Mouse (Mus musculus): ENCODE measurements at regions not wholly inside any gene's neighbourhood (a gene's known extent, or its start where the extent isn't known, plus 50 kb on each side); places are given as distances from the start of the nearest gene placed in this dataset.
A peak's percentile ranks its signal among the peaks of the same experiment; 100 is the strongest.

DNA sequence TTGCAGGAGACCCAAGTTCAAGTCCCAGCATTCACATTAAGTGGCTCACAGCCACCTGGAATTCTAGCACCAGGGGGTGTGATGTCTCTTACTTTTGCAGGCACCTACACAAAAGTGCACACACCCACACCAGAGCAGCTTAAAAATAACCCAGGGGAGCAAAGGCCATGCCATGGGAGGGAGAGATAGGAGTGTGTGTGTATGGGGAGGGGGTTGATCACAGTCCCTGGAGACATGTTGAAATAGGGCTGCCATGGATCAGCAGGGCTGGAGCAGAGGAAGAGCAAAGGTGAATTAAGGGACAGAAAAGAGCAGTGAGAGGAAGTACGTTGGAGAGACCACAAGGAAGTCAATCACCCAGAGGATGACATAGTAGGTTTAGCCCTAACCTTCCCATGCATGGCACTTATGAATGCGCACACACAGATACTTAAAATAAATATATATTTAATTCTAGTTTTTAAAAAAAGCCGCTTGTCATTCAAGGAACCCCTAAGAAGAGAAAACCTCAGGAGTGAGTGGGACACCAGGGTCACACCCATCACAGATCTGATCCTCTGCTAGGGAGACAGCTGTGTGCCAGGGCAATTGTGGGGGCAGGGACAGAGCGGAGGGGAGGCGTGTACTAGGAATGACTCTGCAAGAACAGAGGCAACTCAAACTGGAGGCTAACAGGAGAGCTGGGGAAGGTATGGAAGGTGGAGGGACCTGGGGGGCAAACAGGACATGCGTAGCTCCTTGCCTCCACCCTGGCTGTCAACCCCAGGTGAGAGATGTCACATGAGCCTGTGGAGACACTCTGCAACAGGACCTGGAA lies 189.5 kb upstream of the Rybp start:
- no peak for DNase-seq (ENCODE audit: low read depth, low spot score)

DNA sequence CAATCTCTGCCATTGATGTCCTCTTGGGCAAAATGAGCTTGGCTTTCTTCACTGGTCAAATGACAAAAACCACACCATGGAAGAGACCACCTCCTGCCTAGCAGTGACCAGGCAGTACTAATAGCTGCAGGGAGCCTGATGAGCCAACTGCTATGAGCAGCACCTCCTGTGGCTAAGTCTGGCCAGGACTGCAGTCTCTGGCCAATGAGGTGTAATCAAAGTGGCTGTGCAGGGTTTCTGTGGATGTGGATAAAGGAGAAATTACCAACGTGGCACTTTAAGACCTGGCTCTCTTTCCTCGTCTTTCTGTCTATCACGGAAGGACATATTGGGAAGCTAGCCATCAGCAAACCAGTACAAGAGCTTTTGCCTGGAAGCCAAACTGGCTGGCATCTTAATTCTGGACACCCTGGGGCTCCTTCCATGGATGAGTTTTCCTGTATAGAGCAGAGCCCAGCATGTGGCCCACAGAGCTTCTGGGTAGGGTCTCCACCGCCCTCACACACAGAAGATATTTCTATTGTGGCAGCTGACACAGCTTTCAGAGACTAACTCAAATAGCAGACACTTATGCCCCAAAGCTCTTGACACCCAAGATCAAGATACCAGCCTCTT lies 188.2 kb upstream of the Rybp start:
- no peak for DNase-seq (ENCODE audit: low read depth, low spot score)

DNA sequence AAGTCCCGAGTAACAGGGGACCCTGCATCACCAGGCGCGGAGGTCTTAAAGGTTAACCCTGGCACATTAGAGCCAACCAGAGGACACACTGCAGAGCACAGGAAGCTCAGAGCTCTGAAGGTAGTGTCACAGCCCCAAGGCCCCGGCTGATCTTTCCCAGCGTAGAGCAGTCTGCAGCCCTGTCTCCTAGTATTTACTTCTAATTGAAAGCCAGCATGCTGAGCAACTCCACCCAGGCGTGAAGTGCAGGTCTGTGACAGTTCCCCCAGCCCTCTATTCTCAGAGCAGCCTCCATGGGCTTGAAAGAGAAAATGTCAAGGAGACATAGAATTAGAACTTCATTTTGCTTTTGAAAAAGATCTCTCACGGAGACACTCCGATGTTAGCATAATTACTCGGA lies 187.0 kb upstream of the Rybp start:
- no peak for DNase-seq (ENCODE audit: low read depth, low spot score)

DNA sequence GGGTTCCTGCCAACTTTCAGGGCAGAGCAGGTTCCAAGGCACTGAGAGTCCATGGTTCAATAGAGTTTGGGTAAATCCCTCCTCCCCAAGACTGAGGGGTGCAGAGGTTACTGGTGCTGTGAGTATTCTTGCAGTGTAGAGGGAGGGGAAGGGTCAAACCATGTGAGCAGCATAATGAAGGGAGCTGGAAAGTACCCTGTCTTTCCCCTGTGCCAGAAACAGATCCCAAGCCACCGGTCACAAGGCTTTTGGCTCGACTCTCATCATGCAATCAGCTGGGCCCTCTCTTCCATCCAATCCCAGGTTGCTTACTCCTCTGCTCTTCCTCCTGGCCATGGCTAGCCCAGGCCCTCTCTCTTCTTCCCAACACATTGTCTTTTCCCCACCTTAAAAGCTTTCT lies 182.8 kb upstream of the Rybp start:
- no peak for DNase-seq (ENCODE audit: low read depth, low spot score)

DNA sequence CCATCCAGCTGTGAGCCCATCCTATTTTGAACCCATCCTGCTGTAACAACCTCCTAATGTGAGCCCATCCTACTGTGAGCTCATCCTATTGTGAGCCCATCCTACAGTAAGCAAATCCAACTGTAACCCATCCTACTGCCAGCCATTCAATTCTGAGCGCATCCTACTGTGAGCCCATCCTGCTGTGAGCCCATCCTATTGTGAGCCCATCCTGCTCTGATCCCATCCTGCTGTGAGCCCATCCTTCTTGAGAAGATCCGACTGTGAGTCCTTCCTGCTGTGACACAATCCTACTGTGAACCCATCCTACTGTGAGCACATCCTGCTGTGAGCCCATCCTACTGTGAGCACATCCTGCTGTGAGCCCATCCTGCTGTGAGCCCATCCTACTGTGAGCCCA lies 175.5 kb upstream of the Rybp start:
- no peak for DNase-seq (ENCODE audit: low read depth, low spot score)

DNA sequence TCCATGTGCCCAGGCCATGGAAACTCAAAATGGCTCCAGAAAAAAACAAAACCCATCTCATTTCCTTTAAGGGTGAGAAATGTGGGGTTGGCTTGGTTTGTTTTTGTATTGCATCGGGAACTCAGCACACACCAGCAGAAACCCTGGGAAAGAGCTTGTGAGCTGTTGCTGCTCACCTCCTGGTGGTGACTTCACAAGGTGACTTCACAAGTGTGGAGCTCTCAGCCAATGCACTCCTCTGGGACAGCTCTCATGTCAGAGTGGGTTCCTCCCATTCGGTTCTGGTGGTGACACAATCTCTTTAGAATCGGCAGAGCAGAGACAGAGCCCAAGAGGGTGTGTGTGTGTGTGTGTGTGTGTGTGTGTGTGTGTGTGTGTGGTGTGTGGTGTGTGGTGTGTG lies 166.1 kb upstream of the Rybp start:
- DNase-seq (ENCODE audit: low read depth, low spot score), result no peak

DNA sequence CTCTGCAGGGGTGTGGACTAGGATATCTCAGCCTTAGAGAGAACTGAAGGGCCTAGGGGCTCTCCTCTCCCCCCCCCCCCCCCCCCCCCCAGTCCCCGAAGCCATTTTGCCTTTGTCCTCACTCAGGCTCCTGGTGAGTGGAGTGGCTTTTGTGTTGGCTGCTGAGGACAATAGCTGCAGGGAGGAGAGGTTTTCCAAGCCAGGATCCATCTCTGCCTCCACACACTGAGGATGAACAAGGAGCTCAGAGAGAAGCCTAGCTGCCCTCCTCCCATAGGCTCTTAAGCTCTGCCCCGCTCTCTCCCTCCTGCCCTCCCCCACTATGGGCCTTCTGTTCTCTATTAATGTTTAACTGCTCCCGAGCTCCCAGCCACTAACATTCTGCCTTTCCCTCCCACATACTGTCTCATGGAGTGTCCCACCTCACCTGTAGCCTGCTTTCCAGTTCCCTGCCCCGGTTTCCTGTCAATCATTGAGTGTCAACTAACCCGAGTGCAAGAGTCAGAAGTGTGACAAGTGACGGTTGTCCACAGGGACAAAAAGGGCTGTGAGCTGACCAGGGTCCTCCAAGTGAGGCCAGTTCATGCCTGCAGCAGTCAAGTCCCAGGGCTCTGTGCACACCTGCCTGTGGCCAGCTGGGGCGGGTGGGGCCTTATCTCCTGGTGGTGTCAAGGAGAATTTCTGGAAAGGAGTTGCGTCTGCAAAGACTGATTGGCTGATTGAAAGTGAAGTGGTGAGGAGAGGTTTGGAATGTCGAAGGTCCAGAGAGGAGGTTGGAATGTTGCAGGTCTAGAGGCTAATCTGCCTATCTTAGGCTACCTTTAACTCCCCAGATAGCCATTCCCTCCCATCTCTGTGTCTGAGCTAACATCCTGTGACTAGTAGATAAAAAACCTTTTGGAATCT lies 165.1 kb upstream of the Rybp start:
- no peak for DNase-seq (ENCODE audit: low read depth, low spot score)

DNA sequence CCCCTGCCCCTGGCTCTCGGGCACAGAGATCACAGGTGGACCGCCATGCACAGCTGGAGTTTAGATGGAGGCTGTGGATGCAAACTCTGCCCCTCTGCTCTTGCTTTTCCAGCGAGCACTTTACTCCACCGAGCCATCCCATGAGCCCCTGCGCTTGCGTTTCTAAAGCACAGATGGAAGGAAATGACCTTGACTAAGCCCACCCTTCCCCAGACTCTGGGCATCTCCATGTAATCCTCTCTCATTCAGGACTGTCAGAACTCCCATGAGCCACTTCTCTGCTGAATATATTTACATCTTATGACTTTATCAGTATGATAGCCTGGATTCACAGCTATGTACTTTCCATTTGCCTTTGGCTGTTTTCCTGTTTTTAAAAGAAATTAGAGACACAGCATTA lies 162.8 kb upstream of the Rybp start:
- DNase-seq (ENCODE audit: low read depth, low spot score), result no peak

DNA sequence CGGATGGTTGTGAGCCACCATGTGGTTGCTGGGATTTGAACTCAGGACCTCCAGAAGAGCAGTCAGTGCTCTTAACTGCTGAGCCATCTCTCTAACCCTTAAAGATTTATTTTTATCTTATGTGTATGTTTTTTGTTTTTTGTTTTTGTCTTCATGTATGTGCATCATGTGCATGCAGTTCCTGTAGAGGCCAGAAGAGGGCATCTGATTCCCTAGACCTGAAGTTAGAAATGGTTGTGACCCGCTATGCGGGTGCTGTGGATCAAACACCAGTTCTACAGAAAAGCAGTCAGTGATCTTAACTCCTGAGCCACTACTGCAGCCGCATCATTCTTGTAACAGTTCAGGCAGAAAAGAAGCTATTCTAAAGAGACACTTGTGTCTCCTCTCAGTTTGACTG lies 161.8 kb upstream of the Rybp start:
- no peak for DNase-seq (ENCODE audit: low read depth, low spot score)

DNA sequence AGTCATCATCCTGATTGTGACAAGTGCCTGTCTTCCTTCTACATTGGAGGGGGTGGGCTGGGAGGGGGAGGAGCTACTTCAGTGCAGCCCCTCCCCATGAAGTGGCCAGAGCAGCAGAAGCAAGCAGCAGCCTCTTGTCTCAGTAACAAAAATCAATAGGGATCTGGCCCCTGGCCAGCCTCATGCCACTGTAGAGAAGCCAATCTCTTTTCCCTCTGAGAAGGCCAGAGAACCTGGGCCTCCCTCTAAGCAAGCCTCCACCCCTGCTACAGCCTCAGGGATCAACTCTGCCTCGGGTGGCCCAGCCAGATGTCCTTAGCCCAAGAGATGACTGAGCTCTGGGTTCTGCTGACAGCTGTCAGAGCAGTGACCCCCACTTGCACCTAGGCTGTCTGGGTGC lies 159.9 kb upstream of the Rybp start:
- DNase-seq (ENCODE audit: low read depth, low spot score), result no peak

DNA sequence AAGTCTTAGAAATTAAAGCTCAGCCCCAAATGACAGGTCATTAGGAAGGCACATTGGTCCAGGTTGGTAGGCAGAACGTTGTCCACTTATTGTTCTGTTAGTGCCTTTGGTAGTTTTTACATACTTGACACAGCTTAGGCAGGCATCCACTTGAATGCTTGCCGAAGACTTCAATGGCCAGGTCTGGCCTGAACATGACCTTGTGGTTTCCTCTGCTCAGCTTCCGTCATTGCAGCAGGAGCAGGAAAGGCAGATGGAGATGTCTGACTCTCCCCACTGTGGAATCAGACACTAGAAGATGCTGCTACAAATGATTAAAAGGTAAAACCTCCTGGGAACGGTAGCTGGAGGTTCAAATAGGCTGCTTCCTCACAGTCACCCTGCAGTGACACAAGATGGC lies 159.5 kb upstream of the Rybp start:
- DNase-seq (ENCODE audit: low read depth, low spot score), result no peak

DNA sequence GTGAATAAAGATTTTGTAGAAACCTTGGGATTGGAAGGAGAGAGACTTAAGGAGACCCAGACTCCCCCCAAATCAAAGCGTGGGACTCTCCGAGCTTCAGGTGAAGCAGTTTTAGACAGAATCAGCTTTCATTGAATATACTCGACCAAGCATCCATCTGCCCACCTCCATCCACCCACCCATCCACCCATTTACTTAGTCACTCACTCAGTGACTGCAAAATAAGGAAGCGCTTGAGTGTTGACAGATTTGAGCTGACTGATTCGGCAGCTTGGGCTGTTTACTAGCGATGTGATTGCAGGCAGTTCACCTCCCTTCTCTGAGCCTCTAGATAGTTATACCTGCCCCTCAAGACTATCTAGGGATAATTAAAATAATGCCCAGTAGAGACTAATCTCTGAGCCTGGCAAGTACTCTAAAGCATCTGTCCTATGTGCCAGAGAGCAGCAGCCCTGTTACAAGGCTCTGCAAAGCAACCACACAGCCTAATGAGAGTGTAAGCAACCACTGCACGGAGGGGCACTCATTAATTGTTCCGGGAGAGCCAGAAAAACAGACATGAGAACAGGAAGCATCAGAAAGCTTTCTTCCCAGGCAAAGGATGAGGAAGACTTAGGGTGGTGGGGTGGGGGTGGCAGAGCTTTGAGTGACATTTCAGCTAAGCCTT lies 151.9 kb upstream of the Rybp start:
- peak; percentile 33 for DNase-seq (ENCODE audit: low read depth, low spot score)

DNA sequence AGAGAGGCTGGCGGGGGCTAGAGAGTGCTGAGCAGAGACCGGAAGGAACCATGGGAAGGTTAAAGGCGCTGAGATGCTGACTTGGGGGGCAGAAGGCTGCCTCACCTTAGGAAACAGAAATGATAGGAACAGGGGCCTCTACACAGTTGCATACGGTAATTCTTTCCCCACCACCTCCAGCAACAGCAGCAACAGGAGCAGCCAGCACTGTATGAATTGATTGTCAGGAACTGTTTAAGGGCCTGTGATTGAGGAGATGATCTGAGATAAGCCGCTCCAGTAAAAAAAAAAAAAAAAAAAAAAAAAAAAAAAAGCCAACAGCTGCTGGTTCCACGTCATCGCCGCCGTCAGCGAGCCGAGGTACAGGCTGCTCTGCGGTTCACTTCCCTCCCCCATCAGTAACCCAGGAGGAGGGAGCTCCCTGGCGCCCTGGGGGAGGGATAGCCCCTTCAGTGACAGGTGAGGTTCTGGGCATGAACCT lies 151.3 kb upstream of the Rybp start:
- DNase-seq (ENCODE audit: low read depth, low spot score), result peak; percentile 48

DNA sequence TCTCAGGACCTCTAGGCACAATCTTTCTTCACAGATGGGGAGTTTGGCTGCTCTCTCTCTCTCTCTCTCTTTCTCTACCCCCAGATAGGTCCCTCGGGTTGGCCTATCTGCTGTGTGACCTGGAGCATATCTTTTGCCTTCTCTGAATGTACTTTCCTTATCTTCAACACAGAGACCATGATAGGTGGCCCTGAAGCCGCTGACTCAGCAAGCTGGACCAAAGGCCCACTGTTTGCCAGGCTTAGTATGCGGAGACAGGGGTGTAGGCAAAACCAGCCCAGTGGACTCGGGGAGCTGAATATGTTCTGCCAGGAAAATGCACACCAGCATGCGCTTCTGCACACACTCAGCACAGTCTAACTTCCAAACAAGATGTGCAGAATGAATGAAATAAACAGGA lies 150.7 kb upstream of the Rybp start:
- no peak for DNase-seq (ENCODE audit: low read depth, low spot score)

DNA sequence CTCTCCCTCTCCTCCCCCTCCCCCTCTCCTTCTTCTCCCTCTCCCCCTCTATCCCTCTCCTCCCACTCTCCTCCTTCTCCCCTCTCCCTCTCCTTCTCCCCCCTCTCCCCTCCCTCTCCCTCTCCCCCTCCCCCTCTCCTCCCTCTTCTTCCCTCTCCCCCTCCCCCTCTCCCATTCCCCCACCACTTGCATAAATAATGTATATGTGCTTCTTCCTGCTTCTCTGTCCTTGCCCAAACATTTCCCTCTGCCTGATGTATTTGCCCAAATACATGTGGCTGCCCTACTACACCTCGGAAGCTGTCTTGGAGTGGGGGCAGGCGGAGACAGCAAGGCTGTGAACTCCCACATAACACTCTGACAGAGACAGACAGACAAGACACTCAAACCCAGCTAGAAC lies 149.2 kb upstream of the Rybp start:
- DNase-seq (ENCODE audit: low read depth, low spot score), result no peak

DNA sequence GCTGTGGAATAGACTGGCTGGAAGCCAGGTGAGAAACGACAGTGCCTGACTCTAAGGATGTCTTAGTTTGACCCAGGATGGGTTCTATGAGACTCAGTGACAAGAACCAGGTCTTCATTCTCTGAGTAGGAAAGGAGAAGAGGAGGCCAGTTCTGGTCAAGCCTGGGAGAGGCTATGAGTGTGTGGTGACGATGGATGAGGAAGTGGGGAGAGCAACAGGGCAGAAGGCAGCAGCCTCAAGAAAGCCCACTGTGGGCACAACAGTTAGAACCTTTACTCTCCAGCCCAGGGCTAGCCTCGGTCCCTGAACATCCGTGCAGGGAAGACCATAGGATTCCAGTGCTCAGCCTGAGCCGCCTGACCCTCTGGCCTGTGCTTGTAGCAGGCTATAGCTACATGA lies 147.9 kb upstream of the Rybp start:
- no peak for DNase-seq (ENCODE audit: low read depth, low spot score)

DNA sequence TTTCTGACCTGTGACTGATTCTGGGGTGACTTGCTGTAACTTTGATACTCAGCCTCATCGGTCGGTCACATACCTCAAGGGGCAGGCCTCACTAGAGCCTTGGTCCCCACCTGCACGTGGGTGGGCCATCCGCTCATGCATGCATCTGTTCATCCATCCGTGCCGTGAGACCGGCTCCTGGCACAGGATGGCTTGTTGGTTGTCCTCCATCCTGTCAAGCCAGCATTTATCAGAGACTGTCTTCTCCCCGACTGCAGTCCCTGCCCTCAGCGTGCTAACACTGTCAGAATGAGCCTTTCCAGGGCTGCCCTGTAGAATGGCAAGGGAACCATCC lies 146.2 kb upstream of the Rybp start:
- DNase-seq (ENCODE audit: low read depth, low spot score), result no peak

DNA sequence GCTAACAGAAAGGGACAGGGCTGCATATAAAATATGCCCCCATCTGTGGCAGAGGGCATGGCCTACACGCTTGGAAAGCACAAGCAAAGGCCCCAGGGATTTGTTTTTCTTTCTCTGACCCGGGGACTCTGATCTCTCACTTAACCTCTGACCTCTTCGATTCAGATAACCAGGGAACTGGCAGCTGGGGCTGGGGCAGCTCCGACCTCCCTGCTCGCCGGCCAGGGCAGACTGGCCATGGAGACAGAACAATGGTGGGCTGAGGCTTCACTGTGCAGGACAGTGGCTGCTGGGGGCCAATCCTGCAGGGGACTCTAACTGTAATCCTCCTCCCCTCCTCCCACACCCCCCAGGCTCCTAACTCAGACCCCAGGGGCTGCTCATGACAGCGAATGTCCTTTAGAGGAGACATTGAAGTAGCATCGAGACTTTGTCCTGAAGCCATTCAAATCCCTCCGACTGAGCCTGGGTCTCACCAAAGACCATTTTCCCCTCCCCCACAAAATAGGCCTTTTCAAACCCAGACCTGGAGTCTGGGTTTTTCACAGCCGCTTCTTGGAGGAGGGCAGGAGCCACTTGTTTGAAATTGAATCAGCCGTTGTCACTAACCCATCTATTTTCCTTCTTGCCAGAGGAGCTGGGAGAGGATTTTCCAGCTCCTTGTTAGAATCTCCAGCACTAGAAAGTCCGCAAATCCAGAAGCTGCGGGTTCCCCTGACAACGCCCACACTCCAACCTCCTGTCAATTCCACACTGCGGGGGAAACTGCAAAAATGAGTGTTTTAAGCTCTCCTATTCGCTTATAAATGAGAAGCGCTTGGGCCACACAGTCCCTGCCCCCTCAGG lies 145.6 kb upstream of the Rybp start:
- DNase-seq (ENCODE audit: low read depth, low spot score), result peak; percentile 55

DNA sequence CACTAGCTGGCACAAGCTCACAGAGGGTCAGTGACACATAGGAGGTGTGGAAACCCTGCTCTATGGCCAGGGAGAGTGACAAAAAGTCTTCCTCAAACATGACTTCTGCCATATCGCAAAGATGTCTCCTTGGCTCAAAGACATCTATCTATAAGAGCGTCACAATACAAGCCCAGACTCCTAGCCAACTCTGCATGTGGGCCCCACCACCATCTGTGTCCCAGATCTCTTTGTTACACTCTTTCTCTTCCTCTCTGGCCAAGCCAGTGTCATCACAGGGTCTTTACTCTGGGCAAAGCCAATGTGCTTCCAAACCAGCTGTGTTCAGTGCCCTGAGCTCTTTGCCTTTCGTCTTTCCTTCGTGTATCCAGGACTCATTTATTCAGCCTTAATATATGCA lies 143.0 kb upstream of the Rybp start:
- DNase-seq (ENCODE audit: low read depth, low spot score), result no peak

DNA sequence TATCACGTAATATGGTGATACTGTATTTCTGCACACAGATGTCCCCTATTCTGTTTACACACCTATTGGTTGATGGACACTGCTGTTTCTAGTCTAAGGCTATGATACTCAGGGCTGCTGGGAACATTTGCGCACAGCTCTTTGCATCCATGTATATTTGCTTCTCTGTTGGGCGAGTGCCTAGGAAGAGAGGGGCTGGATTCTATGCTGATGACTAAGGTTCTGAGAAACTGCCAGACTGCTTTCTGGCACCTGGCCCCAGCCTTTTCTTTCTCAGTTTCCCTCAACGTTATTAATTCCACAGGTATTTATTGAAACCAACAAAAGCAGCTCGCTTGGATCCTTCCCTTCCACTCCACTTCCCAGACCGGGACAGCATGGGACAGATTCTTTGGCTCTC lies 142.2 kb upstream of the Rybp start:
- no peak for DNase-seq (ENCODE audit: low read depth, low spot score)

DNA sequence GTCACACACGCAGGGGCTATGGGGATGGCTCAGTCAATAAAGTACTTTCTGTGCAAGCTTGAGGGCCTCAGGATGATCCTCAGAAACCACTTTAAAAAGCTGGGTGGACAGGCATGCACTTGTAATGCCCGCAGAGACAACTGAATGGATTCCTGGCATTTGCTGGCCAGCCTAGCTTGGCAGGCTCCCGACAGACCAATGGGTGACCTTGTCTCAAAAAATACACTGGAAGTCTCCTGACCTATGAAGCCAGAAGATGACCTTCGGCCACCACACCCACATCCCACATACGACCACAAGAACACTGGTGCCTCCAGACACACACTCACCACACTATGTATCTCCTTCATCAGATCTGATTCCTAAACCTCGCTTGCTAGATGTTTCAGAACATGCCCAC lies 141.5 kb upstream of the Rybp start:
- DNase-seq (ENCODE audit: low read depth, low spot score), result no peak

Measured in telencephalon, adult 2 months (tissue).